Mouse (Mus musculus) bone marrow, adult 2 months (tissue): ENCODE measurements around the gene Marveld1. TPM values are rescaled to one million over a fixed set of nuclear protein-coding genes. Genes with fewer than 3 reads are reported as not detected.

Experiments
- H3K27ac ChIP-seq: fragments of 200-500 bp; 2 replicates; pipeline ENCODE4 v1.5.1; 2012; ENCODE audit warnings: low read depth, mild to moderate bottlenecking, control low read depth, inconsistent platforms, low read length; ENCODE audit not compliant: control insufficient read depth, poor library complexity, insufficient read depth
- H3K4me1 ChIP-seq: fragments of 200-500 bp; 2 replicates; pipeline ENCODE4 v1.6.1; 2011; ENCODE audit warnings: low read length; ENCODE audit not compliant: control insufficient read depth, insufficient read depth
- H3K4me3 ChIP-seq: fragments of 200-500 bp; replicated peaks from 2 replicates; pipeline ENCODE3; 2011; ENCODE audit warnings: mild to moderate bottlenecking, low read depth, low read length, control low read depth; ENCODE audit not compliant: control insufficient read depth
- CTCF ChIP-seq: fragments of 200-500 bp; IDR thresholded peaks from 2 replicates; pipeline ENCODE4 v1.5.1; 2011; ENCODE audit warnings: low read length, control low read depth; ENCODE audit not compliant: control insufficient read depth, insufficient read depth
- POLR2A ChIP-seq: fragments of 200-500 bp; IDR thresholded peaks from 2 replicates; pipeline ENCODE4 v1.6.1; 2011; ENCODE audit warnings: low read depth, mild to moderate bottlenecking, control low read depth, low read length, borderline replicate concordance; ENCODE audit not compliant: control insufficient read depth
- WGBS: fragments of 180-500 bp; shearing (Covaris S2); methylation state at CpG from one replicate; pipeline ENCODE4 v1.1.7; 2018; 5-methylcytosine and 5-hydroxymethylcytosine counted together
- polyA plus RNA-seq: library from polyadenylated mRNA; stranded (reverse); fragments of >200 nt; gene quantifications from 2 replicates; pipeline ENCODE4 v1.2.4, GENCODE M21; 2011; ENCODE audit warnings: low replicate concordance; ENCODE audit not compliant: missing spikeins, insufficient read depth, insufficient read length

Gene Marveld1
- polyA plus RNA-seq, 1 experiment, result 16.9 TPM

DNA sequence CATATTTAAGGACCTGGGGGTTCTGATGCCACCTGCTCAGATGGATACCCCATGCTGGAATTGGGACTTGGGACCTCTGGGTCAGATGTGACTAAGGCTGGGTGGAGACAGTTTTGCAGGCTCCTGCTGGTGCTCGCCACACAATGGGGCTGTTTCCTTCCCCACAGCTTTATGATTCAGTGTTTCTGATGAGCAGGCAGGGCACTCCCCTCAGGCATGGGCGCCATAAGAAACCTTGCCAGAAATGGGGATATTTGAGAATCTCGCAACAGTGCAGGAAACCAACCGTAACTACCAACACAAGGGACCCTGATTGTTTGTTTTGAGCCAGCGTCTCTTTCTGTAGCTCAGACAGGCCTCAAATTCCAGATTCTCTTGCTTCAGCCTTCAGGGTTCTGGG is 16.1 kb upstream of the Marveld1 start:
- Histone ChIP-seq H3K4me3 (no peak overlapping the region), H3K4me1 (no peaks in the 10 kb centered on the region), H3K27ac (no peak overlapping the region)
- TF ChIP-seq POLR2A, result no peak
- no peak for TF ChIP-seq CTCF
- WGBS, result 28% methylated on average over 5 of the region's 5 CpGs

DNA sequence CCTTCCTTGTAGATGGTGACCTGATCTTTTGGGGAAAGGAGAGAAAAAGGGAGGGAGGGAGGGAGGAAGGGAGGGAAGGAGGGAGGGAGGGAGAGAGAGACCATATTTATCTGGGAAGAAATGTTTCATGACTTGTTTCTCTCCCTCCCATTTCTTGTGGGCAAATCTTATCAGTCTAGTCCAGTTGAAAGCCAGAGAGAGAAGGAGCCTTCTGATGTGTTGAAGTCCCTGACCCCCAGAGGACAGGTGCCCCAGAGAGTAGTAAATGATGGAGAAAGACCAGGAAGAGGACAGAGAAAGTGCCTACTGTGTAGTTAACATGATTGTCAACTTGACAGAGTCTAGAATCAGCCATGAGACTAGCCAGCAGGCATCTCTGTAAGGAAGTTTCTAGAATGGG is 12.1 kb upstream of the Marveld1 start:
- no peaks in the 10 kb centered on the region; the same call in 1 of the 2 replicates for H3K4me1 ChIP-seq
- TF ChIP-seq CTCF (no peak), POLR2A (no peak)

GRCm38 (mm10) chr19:42136126-42136525 is 11.1 kb upstream of the Marveld1 start:
- WGBS, result 66% methylated on average over 5 of the region's 5 CpGs
- no peak overlapping the region for H3K4me3 ChIP-seq
- no peak overlapping the region for H3K27ac ChIP-seq
- TF ChIP-seq POLR2A (no peak), CTCF (no peak)
- no peaks in the 10 kb centered on the region; the same call in 1 of the 2 replicates for H3K4me1 ChIP-seq

More for the DNA sequence above, 12.1 kb upstream of the Marveld1 start:
- H3K27ac ChIP-seq, result no peak overlapping the region
- no peak overlapping the region for H3K4me3 ChIP-seq

- no peaks in the 10 kb centered on the region; the same call in 1 of the 2 replicates for H3K4me1 ChIP-seq
- no peak overlapping the region for H3K4me3 ChIP-seq
- WGBS, result 80% methylated on average over 4 of the region's 4 CpGs
- no peak overlapping the region for H3K27ac ChIP-seq
- TF ChIP-seq CTCF, result no peak
Observed at GRCm38 (mm10) chr19:42137167-42137672, 10.0 kb upstream of the Marveld1 start.

DNA sequence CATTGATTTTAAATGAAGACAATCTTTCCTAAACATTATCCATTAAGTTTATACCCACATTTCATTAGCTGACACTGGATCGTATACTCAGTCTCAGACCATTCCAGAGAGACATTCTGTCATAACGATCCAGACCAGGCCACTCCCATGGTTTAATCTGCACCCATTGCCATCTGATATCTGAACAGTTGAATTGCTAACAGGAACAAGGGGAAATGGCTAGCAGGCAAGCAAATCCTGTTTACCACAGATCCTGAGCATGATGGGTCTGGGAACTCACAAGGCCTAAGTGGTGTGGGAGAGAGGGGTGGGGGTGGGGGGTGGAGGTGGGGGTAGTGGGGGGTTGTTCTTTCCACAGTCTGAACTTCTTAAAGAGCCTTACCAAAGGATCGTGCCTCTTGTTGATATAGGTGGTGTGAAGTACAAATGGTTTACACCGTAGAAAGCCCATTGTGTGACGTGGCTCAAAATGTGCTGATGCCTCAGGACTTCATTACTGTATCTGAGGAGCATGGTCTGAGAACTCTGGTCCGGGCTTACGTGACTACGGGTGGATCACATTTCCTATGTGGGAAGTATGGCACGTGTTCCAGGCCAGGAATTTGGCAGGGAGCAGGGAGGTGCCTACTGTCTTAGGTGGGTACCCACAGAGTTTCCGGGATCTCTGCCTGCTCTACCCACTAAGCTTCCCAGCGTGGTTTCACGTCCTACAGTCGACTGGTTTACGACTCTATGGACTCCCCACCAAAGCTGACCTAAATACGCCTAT is 8.5 kb upstream of the Marveld1 start:
- H3K4me3 ChIP-seq, result no peak overlapping the region
- no peaks in the 10 kb centered on the region; the same call in 1 of the 2 replicates for H3K4me1 ChIP-seq
- 76% methylated on average over 15 of the region's 15 CpGs for WGBS
- TF ChIP-seq CTCF (no peak), POLR2A (no peak)
- no peak overlapping the region for H3K27ac ChIP-seq

- TF ChIP-seq POLR2A, result no peak
- TF ChIP-seq CTCF, result no peak
- H3K4me3 ChIP-seq, result no peak overlapping the region
- whole genome bisulfite sequencing, result 66% methylated on average over 5 of the region's 5 CpGs
- H3K4me1 ChIP-seq, result peaks cover 2% of the 10 kb centered on the region; the same call in 1 of the 2 replicates
- H3K27ac ChIP-seq, result no peak overlapping the region
Observed at GRCm38 (mm10) chr19:42139724-42140517, 7.3 kb upstream of the Marveld1 start.

- WGBS, result 83% methylated on average over 3 of the region's 3 CpGs
- no peak overlapping the region for H3K27ac ChIP-seq
- no peak overlapping the region for H3K4me3 ChIP-seq
- peaks cover 5% of the 10 kb centered on the region; the same call in 1 of the 2 replicates for H3K4me1 ChIP-seq
- no peak for TF ChIP-seq CTCF
Observed at GRCm38 (mm10) chr19:42141998-42142397, 5.2 kb upstream of the Marveld1 start.

DNA sequence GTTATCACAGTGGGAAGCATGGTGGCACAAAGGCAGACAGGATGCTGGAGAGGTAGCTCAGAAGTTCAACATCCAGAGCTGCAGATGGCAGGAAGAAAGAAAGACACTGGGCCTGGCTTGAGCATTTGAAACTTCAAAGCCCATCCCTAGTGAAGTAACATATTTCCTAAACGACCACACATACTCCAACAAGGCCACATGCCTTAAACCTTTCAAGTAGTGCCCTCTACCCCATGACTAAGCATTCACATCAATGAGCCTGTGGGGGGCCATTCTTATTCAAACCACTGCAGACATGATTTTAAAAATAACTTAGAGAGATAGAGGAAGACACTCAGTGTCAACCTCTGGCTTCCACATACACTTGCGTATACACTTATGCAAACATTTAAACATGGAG is 4.4 kb upstream of the Marveld1 start:
- Histone ChIP-seq H3K4me3 (no peak overlapping the region), H3K4me1 (peaks cover 5% of the 10 kb centered on the region; the same call in 1 of the 2 replicates), H3K27ac (no peak overlapping the region)
- WGBS, result 71% methylated on average over 2 of the region's 2 CpGs
- TF ChIP-seq POLR2A (no peak), CTCF (no peak)
